Mouse (Mus musculus): ENCODE data around the gene Ddx56. TPM values are rescaled to one million over a fixed set of nuclear protein-coding genes. Genes with fewer than 3 reads are reported as not detected.
A peak's percentile ranks its signal among the peaks of the same experiment; 100 is the strongest.
"Not testable (repeated sequence)": the region's sequence is repeated elsewhere in the genome, so short reads cannot be mapped to it uniquely, and the experiment has no call there.

The Ddx56 gene
- polyA plus RNA-seq, 1 experiment from 2014 or later, result 76.7 TPM

GRCm38 (mm10) chr11:6259413-6259812 is 8.2 kb downstream of the Ddx56 start:
- H3K36me3 ChIP-seq, result peaks cover 72% of the 10 kb centered on the region

GRCm38 (mm10) chr11:6256490-6257072 is 11.0 kb downstream of the Ddx56 start:
- no peaks in the 10 kb centered on the region for H3K4me1 ChIP-seq (replicated peaks)

More at GRCm38 (mm10) chr11:6259413-6259812, 8.2 kb downstream of the Ddx56 start:
- no peak overlapping the region for H3K9ac ChIP-seq (replicated peaks)
- H3K27ac ChIP-seq, result no peak overlapping the region
- no peaks in the 10 kb centered on the region for H3K4me1 ChIP-seq (replicated peaks)
- no peaks in the 10 kb centered on the region for H3K9me3 ChIP-seq
- H3K27me3 ChIP-seq, result no peaks in the 10 kb centered on the region
- H3K4me2 ChIP-seq (replicated peaks), result no peak overlapping the region
- no peak for ATAC-seq
- 96% methylated on average over 7 of the region's 7 CpGs for WGBS
- no peak overlapping the region for H3K4me3 ChIP-seq (replicated peaks)

DNA sequence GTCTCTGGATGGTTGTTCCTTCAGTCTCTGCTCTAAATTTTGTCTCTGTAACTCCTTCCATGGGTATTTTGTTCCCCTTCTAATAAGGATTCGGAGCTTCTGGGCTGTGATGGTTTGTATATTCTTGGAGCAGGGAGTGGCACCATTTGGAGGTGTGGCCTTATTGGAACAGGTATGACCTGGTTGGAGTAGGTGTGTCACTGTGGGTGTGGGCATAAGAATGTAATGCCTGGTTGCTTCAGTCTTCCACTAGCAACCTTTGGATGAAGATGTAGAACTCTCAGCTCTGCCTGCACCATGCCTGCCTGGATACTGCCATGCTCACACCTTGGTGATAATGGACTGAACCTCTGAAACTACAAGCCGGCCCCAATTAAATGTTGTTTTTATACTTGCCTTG is 13.0 kb downstream of the Ddx56 start:
- whole genome bisulfite sequencing, result 100% methylated on average over 2 of the region's 2 CpGs
- H3K9ac ChIP-seq (replicated peaks); H3K27me3 ChIP-seq; H3K9me3 ChIP-seq; H3K27ac ChIP-seq; ATAC-seq; H3K4me2 ChIP-seq (replicated peaks); H3K4me1 ChIP-seq (replicated peaks); H3K4me3 ChIP-seq (replicated peaks): not testable (repeated sequence)
- peaks cover 24% of the 10 kb centered on the region for H3K36me3 ChIP-seq

More at GRCm38 (mm10) chr11:6256490-6257072, 11.0 kb downstream of the Ddx56 start:
- Histone ChIP-seq H3K4me2 (replicated peaks) (no peak overlapping the region), H3K27ac (no peak overlapping the region), H3K27me3 (no peaks in the 10 kb centered on the region), H3K4me3 (replicated peaks) (no peak overlapping the region), H3K9ac (replicated peaks) (no peak overlapping the region), H3K9me3 (no peaks in the 10 kb centered on the region), H3K36me3 (peaks cover 44% of the 10 kb centered on the region)
- 78% methylated on average over 6 of the region's 6 CpGs for WGBS
- ATAC-seq, result peak; percentile 59

GRCm38 (mm10) chr11:6252824-6253223 is 14.7 kb downstream of the Ddx56 start:
- Histone ChIP-seq H3K27me3 (no peaks in the 10 kb centered on the region), H3K36me3 (peaks cover 6% of the 10 kb centered on the region), H3K27ac (no peak overlapping the region), H3K4me3 (replicated peaks) (no peak overlapping the region), H3K4me1 (replicated peaks) (no peaks in the 10 kb centered on the region), H3K9ac (replicated peaks) (no peak overlapping the region), H3K9me3 (no peaks in the 10 kb centered on the region), H3K4me2 (replicated peaks) (no peak overlapping the region)
- ATAC-seq, result no peak
- WGBS, result 93% methylated on average over 4 of the region's 4 CpGs

DNA sequence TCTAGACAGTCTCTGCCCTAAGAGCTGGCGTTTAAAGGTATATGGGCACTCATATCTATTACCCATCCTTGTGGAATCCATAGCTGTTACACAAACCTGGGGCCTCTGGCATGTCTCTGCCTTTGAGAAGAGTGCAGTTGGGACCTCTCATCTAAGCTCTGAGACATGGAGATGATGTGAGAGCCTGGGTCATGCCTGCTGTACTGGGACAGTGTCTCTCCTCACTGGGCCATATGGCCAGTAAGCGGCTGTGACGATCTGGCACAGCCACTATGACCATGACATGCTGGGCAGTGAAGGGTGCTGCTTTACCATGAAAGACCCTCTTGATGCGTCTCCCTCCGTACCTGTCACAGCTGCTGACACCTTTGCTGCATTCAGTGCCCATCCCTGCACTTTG is 15.3 kb downstream of the Ddx56 start:
- Histone ChIP-seq H3K36me3 (0 out of 2 replicates have a peak, but pooled peaks cover under 1% of the 10 kb centered on the region), H3K27ac (no peak overlapping the region), H3K4me2 (replicated peaks) (no peak overlapping the region), H3K4me3 (replicated peaks) (no peak overlapping the region), H3K9me3 (no peaks in the 10 kb centered on the region), H3K27me3 (no peaks in the 10 kb centered on the region), H3K4me1 (replicated peaks) (no peaks in the 10 kb centered on the region), H3K9ac (replicated peaks) (no peak overlapping the region)
- 94% methylated on average over 5 of the region's 5 CpGs for WGBS
- no peak for ATAC-seq

- WGBS, result 50% methylated on average over 19 of the region's 19 CpGs
- H3K4me1 ChIP-seq (replicated peaks), result no peaks in the 10 kb centered on the region
- H3K9ac ChIP-seq (replicated peaks), result no peak overlapping the region
These were observed 22.9 kb downstream of the Ddx56 start for GRCm38 (mm10) chr11:6244707-6245106.

GRCm38 (mm10) chr11:6233025-6233424 is 34.5 kb downstream of the Ddx56 start:
- H3K4me3 ChIP-seq (replicated peaks), result no peak overlapping the region
- no peaks in the 10 kb centered on the region for H3K36me3 ChIP-seq
- no peaks in the 10 kb centered on the region for H3K27me3 ChIP-seq
- no peak overlapping the region for H3K4me2 ChIP-seq (replicated peaks)
- no peaks in the 10 kb centered on the region for H3K4me1 ChIP-seq (replicated peaks)
- whole genome bisulfite sequencing, result 85% methylated on average over 4 of the region's 4 CpGs
- H3K9me3 ChIP-seq, result peaks cover 13% of the 10 kb centered on the region
- no peak for ATAC-seq
- no peak overlapping the region for H3K9ac ChIP-seq (replicated peaks)
- H3K27ac ChIP-seq, result no peak overlapping the region

More at GRCm38 (mm10) chr11:6244707-6245106, 22.9 kb downstream of the Ddx56 start:
- H3K36me3 ChIP-seq, result no peaks in the 10 kb centered on the region
- no peaks in the 10 kb centered on the region for H3K9me3 ChIP-seq
- no peak overlapping the region for H3K4me2 ChIP-seq (replicated peaks)
- no peak overlapping the region for H3K27ac ChIP-seq
- H3K27me3 ChIP-seq, result no peaks in the 10 kb centered on the region
- no peak overlapping the region for H3K4me3 ChIP-seq (replicated peaks)
- no peak for ATAC-seq

GRCm38 (mm10) chr11:6230012-6230411 is 37.6 kb downstream of the Ddx56 start, which contains the start of gene Npc1l1:
Npc1l1 (minus strand) TSS chr11:6230143.
- no peak within 1 kb of the TSS for H3K9ac ChIP-seq (replicated peaks)
- no peak within 1 kb of the TSS for H3K4me3 ChIP-seq (replicated peaks)
- WGBS, result 86% methylated on average over 7 of the region's 7 CpGs
- no peaks in the 10 kb centered on the region for H3K36me3 ChIP-seq
- no peaks in the 10 kb centered on the region for H3K4me1 ChIP-seq (replicated peaks)
- H3K27me3 ChIP-seq, result no peaks in the 10 kb centered on the region
- no peak within 1 kb of the TSS for H3K4me2 ChIP-seq (replicated peaks)
- no peak for ATAC-seq
- H3K27ac ChIP-seq, result no peak within 1 kb of the TSS
- peaks cover 5% of the 10 kb centered on the region for H3K9me3 ChIP-seq

DNA sequence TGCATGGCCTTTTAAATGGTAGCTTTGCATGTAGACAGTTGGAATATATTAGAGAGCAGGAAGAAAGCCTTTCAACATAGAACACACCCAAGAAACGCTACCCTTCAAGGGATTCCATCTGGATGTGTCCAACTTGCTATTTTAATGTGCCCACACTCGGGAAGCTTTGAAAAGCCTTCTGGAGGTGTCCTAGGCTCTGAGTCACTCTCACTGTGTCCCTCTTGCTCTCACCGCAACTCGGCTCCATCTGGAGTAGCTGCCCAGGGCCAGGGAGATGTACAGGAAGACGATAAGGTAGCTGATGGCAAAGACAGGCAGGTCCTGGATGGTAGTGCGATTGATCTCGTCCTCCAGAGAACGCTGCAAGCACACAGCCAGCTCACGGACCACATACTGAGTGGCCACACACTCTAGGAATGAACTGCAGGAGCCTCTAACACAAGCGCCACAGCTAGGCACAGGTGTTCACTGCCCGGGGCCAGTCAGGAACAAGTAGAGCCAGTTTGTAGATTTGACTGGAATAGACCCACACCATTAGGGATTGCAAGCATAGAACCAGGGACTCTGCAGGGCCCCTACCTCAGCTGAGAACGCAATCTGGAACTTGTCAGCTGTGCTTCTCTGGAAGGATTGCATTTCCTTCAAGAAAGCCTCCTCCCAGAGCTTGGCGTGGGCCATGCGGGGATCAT is 42.9 kb downstream of the Ddx56 start:
- Histone ChIP-seq H3K4me1 (replicated peaks) (no peaks in the 10 kb centered on the region), H3K27ac (no peak overlapping the region), H3K9me3 (no peaks in the 10 kb centered on the region), H3K36me3 (no peaks in the 10 kb centered on the region), H3K9ac (replicated peaks) (no peak overlapping the region), H3K27me3 (no peaks in the 10 kb centered on the region), H3K4me2 (replicated peaks) (no peak overlapping the region), H3K4me3 (replicated peaks) (no peak overlapping the region)
- no peak for ATAC-seq
- 84% methylated on average over 14 of the region's 14 CpGs for WGBS

DNA sequence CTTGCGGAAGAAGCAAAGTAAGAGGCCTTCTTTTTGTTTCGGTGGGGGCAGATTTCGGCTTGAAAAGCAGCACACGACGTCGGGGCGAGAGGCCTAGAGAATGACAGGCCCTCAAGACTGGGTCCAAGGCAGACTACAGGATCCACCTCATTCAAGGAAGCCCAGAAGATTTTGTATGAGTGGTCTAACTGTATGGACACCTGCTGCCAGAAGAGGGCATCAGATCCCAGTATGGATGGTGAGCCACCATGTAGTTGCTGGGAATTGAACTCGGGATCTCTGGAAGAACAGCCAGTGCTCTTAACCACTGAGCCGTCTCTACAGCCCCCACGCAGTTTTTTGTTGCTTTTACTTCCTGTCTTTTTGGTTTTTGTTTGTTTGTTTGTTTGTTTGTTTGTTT is 45.4 kb downstream of the Ddx56 start:
- no peaks in the 10 kb centered on the region for H3K36me3 ChIP-seq
- no peak for ATAC-seq
- H3K4me1 ChIP-seq (replicated peaks), result no peaks in the 10 kb centered on the region
- H3K4me3 ChIP-seq (replicated peaks), result no peak overlapping the region
- no peak overlapping the region for H3K4me2 ChIP-seq (replicated peaks)
- H3K9ac ChIP-seq (replicated peaks), result no peak overlapping the region
- no peaks in the 10 kb centered on the region for H3K9me3 ChIP-seq
- 94% methylated on average over 10 of the region's 10 CpGs for WGBS
- no peak overlapping the region for H3K27ac ChIP-seq
- H3K27me3 ChIP-seq, result no peaks in the 10 kb centered on the region

DNA sequence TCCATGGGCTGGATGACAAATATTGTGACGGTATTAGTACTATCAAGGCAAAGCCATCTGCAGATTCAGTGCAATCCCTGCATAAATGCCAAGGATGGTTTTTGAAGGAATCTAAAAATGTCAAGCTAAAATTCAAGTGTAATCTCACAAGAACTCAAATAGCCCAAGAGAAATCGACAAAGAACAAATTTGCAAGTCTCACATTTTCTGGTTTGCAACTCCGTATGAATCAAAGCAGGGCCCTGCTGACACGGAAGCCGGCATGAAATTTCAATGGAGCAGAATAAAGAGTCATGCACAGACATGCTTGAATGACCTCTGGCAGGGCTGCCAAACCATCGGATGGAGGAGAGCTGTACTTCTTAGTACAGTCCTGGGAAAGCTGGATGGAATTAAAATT is 47.6 kb downstream of the Ddx56 start:
- Histone ChIP-seq H3K4me2 (replicated peaks) (no peak overlapping the region), H3K9me3 (no peaks in the 10 kb centered on the region), H3K4me3 (replicated peaks) (no peak overlapping the region), H3K4me1 (replicated peaks) (no peaks in the 10 kb centered on the region), H3K27me3 (no peaks in the 10 kb centered on the region), H3K27ac (no peak overlapping the region), H3K36me3 (no peaks in the 10 kb centered on the region), H3K9ac (replicated peaks) (no peak overlapping the region)
- ATAC-seq, result no peak
- 77% methylated on average over 6 of the region's 6 CpGs for whole genome bisulfite sequencing

DNA sequence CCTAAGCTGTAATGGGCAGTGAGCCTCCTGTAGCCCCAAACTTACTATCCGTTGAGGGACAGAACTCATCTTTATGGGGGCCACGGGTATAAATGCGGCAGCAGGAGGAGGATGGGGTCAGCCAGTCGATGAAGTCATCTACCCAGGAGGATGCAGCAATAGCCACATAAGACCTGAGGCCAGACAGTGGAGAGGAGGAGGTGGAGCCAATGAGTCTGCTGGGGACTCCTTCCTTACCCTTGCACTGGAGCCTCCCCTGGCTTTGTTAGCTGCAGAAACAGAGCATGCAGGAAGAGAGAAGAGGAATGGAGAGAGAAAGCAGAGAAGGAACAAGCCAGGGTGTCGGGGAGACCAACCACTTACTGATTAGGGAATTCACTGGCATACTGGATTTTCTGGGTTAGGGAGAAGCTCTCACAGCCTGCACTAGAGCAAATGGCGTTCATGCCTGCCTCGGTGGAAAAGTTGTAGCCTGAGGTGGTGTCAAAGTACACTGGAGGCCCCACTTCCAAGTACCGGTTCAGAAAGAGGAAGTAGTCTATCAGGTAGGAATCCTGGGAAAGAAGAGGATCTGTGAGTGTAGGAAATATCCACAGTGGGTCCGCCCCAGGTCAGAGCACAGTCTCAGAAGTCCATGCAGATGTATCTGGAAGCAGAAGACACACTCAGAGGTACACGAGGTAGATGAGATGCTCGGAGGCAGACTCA is 49.2 kb downstream of the Ddx56 start:
- no peak overlapping the region for H3K9ac ChIP-seq (replicated peaks)
- H3K4me1 ChIP-seq (replicated peaks), result no peaks in the 10 kb centered on the region
- no peak overlapping the region for H3K4me2 ChIP-seq (replicated peaks)
- no peaks in the 10 kb centered on the region for H3K36me3 ChIP-seq
- ATAC-seq, result no peak
- no peak overlapping the region for H3K4me3 ChIP-seq (replicated peaks)
- 86% methylated on average over 11 of the region's 11 CpGs for WGBS
- no peak overlapping the region for H3K27ac ChIP-seq
- no peaks in the 10 kb centered on the region for H3K27me3 ChIP-seq
- H3K9me3 ChIP-seq, result no peaks in the 10 kb centered on the region

Measured in midbrain, embryonic 13.5 days (tissue).